Mouse (Mus musculus) liver, embryonic 14.5 days (tissue): Measurements from ENCODE around the gene Krcc1. TPM values are rescaled to one million over a fixed set of nuclear protein-coding genes. Genes with fewer than 3 reads are reported as not detected.

ENCODE experiments used
- ATAC-seq: fragments of 200-750 bp; cut with Nextera tagmentation; 2 replicates; pipeline ENCODE4 v1.8.0; 2017; ENCODE audit warnings: moderate number of reproducible peaks, mild to moderate bottlenecking, moderate library complexity; ENCODE audit not compliant: insufficient read depth
- DNase-seq, 3 experiments: peaks; one replicate each; pipeline ENCODE4 v3.0.0-alpha.2; 2012 to 2013; ENCODE audit warnings: low read depth in 3 of 3, low spot score in 3 of 3
- H3K27ac ChIP-seq: fragments of 300-500 bp; sonication (generic); 2 replicates; pipeline ENCODE4 v1.5.1; 2014; ENCODE audit warnings: moderate library complexity, mild to moderate bottlenecking, control low read depth, inconsistent platforms
- H3K27me3 ChIP-seq: fragments of 300-500 bp; sonication (generic); 2 replicates; pipeline ENCODE4 v1.6.1; 2014; ENCODE audit warnings: mild to moderate bottlenecking, low read length, moderate library complexity; ENCODE audit not compliant: control insufficient read depth, insufficient read depth
- H3K36me3 ChIP-seq: fragments of 300-500 bp; sonication (generic); replicated peaks from 2 replicates; pipeline ENCODE4 v1.6.1; 2014; ENCODE audit warnings: low read depth; ENCODE audit not compliant: control insufficient read depth, insufficient read depth
- H3K4me1 ChIP-seq, 2 experiments: fragments of 200-500 bp in 1 of 2; fragments of 300-500 bp in 1 of 2; sonication (generic) in 1 of 2; replicated peaks; 2 replicates each; pipeline ENCODE4 v1.6.1; 2012 to 2014; ENCODE audit warnings: antibody characterized with exemption in 1 of 2, inconsistent platforms in 1 of 2, low read length in 1 of 2; ENCODE audit not compliant: control insufficient read depth in 2 of 2, insufficient read depth in 2 of 2
- H3K4me2 ChIP-seq: fragments of 300-500 bp; sonication (generic); 2 replicates; pipeline ENCODE4 v1.6.1; 2014; ENCODE audit warnings: low read depth, mild to moderate bottlenecking, control low read depth, moderate library complexity
- H3K4me3 ChIP-seq, 2 experiments: fragments of 200-500 bp in 1 of 2; fragments of 300-500 bp in 1 of 2; sonication (generic) in 1 of 2; 2 replicates each; pipeline ENCODE4 v1.5.1; 2012 to 2014; ENCODE audit warnings: low read depth in 2 of 2, low read length in 2 of 2, mild to moderate bottlenecking in 2 of 2, control low read depth in 1 of 2, inconsistent platforms in 1 of 2, moderate library complexity in 1 of 2; ENCODE audit not compliant: insufficient read depth in 1 of 2
- H3K9ac ChIP-seq: fragments of 300-500 bp; sonication (generic); replicated peaks from 2 replicates; pipeline ENCODE4 v1.6.1; 2014; ENCODE audit warnings: mild to moderate bottlenecking, control low read depth, moderate library complexity
- H3K9me3 ChIP-seq: fragments of 300-500 bp; sonication (generic); 2 replicates; pipeline ENCODE4 v1.6.1; 2016; ENCODE audit warnings: low read length, mixed read lengths; ENCODE audit not compliant: control insufficient read depth
- CTCF ChIP-seq: IDR thresholded peaks from 2 replicates; pipeline ENCODE4 v1.5.1; 2016; ENCODE audit warnings: antibody characterized with exemption, low read depth, control low read depth
- EP300 ChIP-seq: IDR thresholded peaks from 2 replicates; pipeline ENCODE4 v1.6.1; 2016; ENCODE audit warnings: antibody characterized with exemption, low read depth
- WGBS: fragments of 180-500 bp; shearing (Covaris S2); extraction: QIAGEN DNeasy Blood & Tissue Kit; methylation state at CpG from one replicate; pipeline ENCODE4 v1.1.7; 2014; ENCODE audit not compliant: insufficient replicate concordance; 5-methylcytosine and 5-hydroxymethylcytosine counted together
- polyA plus RNA-seq, 2 experiments: library from polyadenylated mRNA; depleted of rRNA in 1 of 2; stranded (reverse) in 1 of 2; unstranded in 1 of 2; fragments of >200 nt; fragmentation: Nextera tagmentation in 1 of 2; extraction: Ambion mirVana in 1 of 2; gene quantifications; 2 replicates each; pipeline versions ENCODE4 v1.2.1 to v1.2.3; 2012 to 2014

Gene Krcc1
- polyA plus RNA-seq, 2 experiments = 11.1 to 26.4 TPM

GRCm38 (mm10) chr6:71254456-71254855 lies 17.0 kb upstream of the Krcc1 start:
- Histone ChIP-seq H3K9me3 (no peaks in the 10 kb centered on the region), H3K36me3 (no peaks in the 10 kb centered on the region), H3K4me2 (no peak overlapping the region), H3K4me3 (no peak overlapping the region), H3K9ac (no peak overlapping the region), H3K27me3 (no peaks in the 10 kb centered on the region), H3K4me1 (peaks cover 2 to 3% of the 10 kb centered on the region in 2 experiments; a peak in 2 of 4 replicates), H3K27ac (no peak overlapping the region)
- WGBS = 80% methylated on average over 6 of the region's 6 CpGs
- TF ChIP-seq EP300 (no peak), CTCF (no peak)
- DNase-seq (no peak), ATAC-seq (no peak)

GRCm38 (mm10) chr6:71256166-71256565 lies 15.3 kb upstream of the Krcc1 start:
- WGBS = 89% methylated on average over 10 of the region's 10 CpGs
- H3K4me1 ChIP-seq = peaks cover 10 to 13% of the 10 kb centered on the region in 2 experiments
- TF ChIP-seq EP300 = no peak
- TF ChIP-seq CTCF = no peak
- no peaks in the 10 kb centered on the region for H3K9me3 ChIP-seq
- no peaks in the 10 kb centered on the region for H3K36me3 ChIP-seq
- no peak overlapping the region for H3K4me3 ChIP-seq
- H3K4me2 ChIP-seq = no peak overlapping the region
- no peaks in the 10 kb centered on the region for H3K27me3 ChIP-seq
- ATAC-seq (no peak), DNase-seq (no peak)
- no peak overlapping the region for H3K27ac ChIP-seq
- H3K9ac ChIP-seq = no peak overlapping the region

- H3K27me3 ChIP-seq = no peaks in the 10 kb centered on the region
- H3K4me3 ChIP-seq = no peak overlapping the region
- no peak overlapping the region for H3K4me2 ChIP-seq
- ATAC-seq = no peak
- TF ChIP-seq EP300 = no peak
- no peak for TF ChIP-seq CTCF
- 53% methylated on average over 1 of the region's 1 CpGs for WGBS
- no peak overlapping the region for H3K9ac ChIP-seq
- DNase-seq = no peak
- H3K4me1 ChIP-seq = peaks cover 10 to 13% of the 10 kb centered on the region in 2 experiments
- H3K36me3 ChIP-seq = no peaks in the 10 kb centered on the region
- no peak overlapping the region for H3K27ac ChIP-seq
- H3K9me3 ChIP-seq = no peaks in the 10 kb centered on the region
Observed at GRCm38 (mm10) chr6:71257375-71257774, 14.1 kb upstream of the Krcc1 start.

GRCm38 (mm10) chr6:71258562-71258961 lies 12.9 kb upstream of the Krcc1 start:
- no peaks in the 10 kb centered on the region for H3K36me3 ChIP-seq
- peaks cover 10 to 13% of the 10 kb centered on the region in 2 experiments for H3K4me1 ChIP-seq
- no peak overlapping the region for H3K9ac ChIP-seq
- H3K4me2 ChIP-seq = no peak overlapping the region
- H3K4me3 ChIP-seq = no peak overlapping the region
- no peak for DNase-seq
- TF ChIP-seq EP300 (no peak), CTCF (no peak)
- no peak overlapping the region for H3K27ac ChIP-seq
- no peaks in the 10 kb centered on the region for H3K9me3 ChIP-seq
- 36% methylated on average over 2 of the region's 2 CpGs for WGBS
- H3K27me3 ChIP-seq = no peaks in the 10 kb centered on the region
- no peak for ATAC-seq

- Histone ChIP-seq H3K27ac (no peak overlapping the region), H3K36me3 (no peaks in the 10 kb centered on the region), H3K9ac (no peak overlapping the region), H3K4me2 (no peak overlapping the region), H3K4me1 (peaks cover 10 to 13% of the 10 kb centered on the region in 2 experiments), H3K4me3 (no peak overlapping the region), H3K27me3 (no peaks in the 10 kb centered on the region), H3K9me3 (no peaks in the 10 kb centered on the region)
- DNase-seq (no peak), ATAC-seq (no peak)
- 60% methylated on average over 4 of the region's 4 CpGs for WGBS
- no peak for TF ChIP-seq EP300
Observed at GRCm38 (mm10) chr6:71259166-71259565, 12.3 kb upstream of the Krcc1 start.
